Mouse (Mus musculus): Measurements from ENCODE around the gene Echdc3.
A peak's percentile ranks its signal among the peaks of the same experiment; 100 is the strongest.

Echdc3 gene

DNA sequence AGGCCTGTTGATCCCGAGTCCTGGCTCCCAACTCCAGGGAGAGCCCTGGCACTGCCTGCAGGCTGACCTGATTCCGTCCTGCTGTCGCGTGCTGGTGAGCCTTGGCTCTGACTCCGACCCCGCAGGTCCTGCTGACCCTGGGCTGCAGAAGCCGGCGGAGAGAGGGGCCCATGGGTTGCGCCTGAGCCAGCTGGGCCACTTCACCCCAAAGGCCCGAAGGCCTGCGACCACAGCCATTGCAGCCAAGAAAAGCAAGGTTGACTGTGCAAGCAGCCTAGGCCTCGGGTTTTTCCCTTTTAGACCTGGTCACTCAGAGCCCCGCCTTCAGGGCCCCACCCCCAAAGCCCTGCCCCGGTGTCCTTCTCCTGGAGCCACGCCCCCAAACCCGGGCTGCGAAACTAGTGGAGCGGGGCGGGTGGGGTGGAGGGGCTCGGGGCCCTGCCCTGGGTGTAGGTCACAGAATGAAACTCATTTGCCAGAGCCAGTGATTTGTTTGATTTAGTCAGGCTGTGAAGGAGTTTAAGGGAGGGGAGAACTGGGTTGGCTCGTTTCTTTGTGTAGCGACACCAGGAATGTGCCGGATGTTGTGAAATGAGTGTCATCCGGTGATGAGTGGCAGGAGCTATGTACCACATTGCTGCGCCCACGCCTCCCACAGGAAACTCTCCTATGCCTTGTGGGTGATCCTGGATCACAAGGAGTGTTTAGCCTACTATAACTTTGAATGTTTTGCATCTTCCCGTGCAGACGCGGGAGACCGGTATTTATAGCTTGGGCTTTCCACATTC is at the start of gene Echdc3:
Echdc3 (minus strand) TSS at position 310 of the 788 bp plus-strand sequence.
- DNase-seq (ENCODE audit: low spot score) = peak; percentile 67

DNA sequence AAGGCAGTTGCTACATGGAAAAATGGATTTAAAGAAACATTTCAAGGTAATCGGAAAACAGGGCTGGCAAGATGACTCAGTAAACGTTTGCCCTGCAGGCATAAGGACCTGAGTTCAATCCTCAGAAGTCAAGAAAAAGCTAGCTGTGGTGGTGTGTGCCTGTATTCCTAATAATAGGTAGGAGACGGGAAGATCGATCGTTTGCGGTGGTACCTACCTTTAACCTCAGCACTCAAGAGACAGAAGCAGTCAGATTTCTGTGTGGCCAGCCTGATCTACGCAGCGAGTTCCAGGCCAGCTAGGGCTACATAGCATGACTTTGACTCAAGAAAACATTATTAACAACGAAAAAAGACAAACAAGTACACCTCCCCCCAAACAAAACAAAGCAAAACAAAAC is 48.9 kb upstream of the Echdc3 start:
- no peak for DNase-seq (ENCODE audit: low spot score)

DNA sequence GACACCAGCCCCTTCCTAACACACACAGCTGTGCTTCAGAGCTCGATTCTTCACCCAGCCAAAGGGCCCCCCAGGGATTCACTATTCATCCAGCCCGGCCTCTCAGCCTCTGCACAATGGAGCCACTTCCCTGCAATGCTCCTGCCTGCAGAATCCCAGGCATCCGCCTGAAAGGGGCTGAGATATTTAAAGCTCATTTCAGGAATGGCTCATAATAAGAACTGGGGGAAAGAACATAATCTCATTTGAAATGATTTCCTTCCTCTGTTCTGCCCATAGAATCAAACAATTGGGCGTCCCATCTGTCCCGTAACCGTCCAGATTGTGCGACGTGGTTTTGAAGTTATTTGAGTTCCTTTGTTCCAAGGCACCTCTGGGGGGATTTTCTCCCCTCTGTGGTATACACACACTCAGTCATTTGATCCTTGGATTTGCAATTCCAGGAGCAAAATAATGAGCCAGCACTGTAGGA is 48.4 kb upstream of the Echdc3 start:
- DNase-seq (ENCODE audit: low spot score) = no peak

- DNase-seq (ENCODE audit: low spot score) = no peak
These were observed 47.8 kb upstream of the Echdc3 start for GRCm38 (mm10) chr2:6260661-6261060.

DNA sequence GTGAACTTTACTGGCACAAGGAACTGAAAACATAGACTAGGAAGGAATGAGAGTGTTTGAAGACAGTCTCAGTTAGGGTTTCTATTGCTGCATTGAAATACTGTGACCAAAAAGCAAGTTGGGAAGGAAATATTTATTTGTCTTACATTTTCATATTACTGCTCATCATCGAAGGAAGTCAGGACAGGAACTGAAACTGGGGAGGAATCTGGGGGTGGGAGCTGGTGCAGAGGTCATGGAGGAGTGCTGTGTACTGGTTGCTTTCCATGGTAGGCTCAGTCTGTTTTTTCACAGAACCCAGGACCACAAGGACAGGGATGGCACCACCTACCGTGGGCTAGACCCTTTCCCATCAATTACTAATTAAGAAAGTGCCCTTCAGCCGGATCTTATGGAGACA is 46.3 kb upstream of the Echdc3 start:
- DNase-seq (ENCODE audit: low spot score) = no peak

- DNase-seq (ENCODE audit: low spot score) = no peak
These were observed 45.2 kb upstream of the Echdc3 start for GRCm38 (mm10) chr2:6258026-6258425.

DNA sequence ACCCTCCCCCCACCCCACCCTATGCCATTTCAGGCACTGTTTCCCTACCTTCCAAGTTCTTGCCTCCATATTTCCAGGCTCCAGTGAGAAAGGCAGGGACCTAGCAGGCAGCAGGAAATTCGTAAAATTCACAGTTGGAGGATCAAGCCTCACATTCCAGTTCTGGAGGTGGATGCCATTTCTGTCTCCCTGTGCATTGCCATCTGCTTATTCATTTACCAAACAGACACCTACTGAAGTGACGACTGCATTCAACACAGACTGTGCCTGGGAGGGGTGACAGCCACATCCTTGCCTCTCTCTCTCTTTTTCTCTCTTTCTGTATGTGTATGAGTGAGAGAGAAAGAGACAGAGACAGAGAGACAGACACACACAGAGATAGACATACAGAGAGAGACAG is 44.3 kb upstream of the Echdc3 start:
- peak; percentile 74 for DNase-seq (ENCODE audit: low spot score)

DNA sequence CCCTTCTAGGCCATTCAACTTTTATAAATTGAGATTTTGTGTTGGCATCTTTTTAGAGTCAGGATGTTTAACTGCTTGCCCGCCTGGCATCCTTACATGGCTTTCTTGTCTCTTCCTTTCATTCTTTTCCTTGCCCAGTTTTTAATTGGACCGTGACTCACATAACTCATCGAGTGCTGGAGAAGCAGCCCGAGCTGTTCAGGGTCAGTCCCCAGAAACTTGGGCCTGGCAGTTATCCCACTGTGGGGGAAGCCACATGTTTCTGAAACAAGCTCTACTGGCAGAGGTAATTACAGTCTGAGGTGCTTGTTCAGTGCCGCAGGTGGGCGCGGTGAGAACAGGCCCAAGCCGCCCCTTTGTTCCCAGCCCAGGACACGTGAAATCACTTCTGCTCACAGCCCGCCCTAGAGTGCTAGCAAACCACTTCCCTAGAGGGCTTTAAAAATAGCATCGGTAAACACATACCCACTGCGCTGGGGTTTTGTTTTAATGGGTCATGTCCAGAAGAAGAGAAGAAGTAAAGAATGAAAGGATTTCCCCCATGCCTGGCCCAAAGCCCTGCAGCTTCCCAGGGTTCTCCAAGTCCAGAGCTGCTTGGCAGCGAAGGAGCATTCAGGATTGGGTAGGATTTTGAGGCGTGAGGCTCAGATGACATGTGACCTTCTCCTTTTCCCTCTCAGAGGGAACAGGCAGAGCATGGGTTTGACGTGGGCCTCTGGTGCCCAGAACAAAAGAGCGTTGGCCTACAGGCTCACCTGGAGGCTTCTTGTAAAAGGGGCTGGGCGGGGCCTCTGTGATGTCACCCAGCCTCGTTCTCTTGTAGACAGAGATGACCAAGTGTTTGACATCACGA is 43.4 kb upstream of the Echdc3 start:
- peak; percentile 53 for DNase-seq (ENCODE audit: low spot score)

- DNase-seq (ENCODE audit: low spot score) = no peak
These were observed 42.7 kb upstream of the Echdc3 start for GRCm38 (mm10) chr2:6255402-6255988.

DNA sequence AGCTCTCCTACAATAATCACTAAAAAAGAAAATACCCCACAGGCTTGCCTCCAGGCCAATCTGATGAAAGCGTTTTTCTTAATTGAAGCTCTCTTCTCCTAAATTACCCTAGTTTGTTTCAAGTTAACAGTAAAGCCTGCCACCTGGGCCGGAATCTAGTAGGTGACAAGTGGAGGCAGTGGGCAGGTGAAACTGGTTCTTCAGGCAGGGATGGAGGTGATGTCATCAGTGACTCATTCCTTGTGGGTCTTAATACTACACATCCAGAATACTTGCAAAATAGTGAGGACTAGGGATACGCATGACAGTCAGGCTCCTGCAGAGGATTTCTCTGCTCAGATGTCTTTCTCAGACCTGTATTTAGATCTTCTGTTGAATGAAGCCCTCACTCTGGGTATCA is 39.7 kb upstream of the Echdc3 start:
- no peak for DNase-seq (ENCODE audit: low spot score)

- no peak for DNase-seq (ENCODE audit: low spot score)
These were observed 38.3 kb upstream of the Echdc3 start for GRCm38 (mm10) chr2:6251076-6251496.

DNA sequence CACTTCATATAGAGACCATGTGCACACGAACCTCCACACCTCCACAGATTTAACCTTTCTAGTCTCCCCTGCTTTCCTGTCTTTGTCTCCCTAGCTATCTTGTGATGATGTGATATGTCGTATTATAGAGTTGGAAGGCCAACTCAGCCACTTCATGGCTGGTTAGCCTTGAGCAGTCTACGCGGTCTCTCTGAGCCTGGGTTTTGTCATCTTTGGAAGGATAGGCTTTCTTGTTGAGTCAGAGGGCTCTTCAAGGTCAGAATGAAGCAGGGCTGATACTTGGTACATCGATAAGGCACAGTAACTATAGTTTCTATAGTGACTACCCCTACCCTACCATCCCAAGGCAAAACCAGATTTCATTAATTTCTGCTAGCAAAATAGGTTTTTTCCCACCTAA is 28.6 kb upstream of the Echdc3 start:
- no peak for DNase-seq (ENCODE audit: low spot score)

GRCm38 (mm10) chr2:6240072-6240471 is 27.2 kb upstream of the Echdc3 start:
- no peak for DNase-seq (ENCODE audit: low spot score)

DNA sequence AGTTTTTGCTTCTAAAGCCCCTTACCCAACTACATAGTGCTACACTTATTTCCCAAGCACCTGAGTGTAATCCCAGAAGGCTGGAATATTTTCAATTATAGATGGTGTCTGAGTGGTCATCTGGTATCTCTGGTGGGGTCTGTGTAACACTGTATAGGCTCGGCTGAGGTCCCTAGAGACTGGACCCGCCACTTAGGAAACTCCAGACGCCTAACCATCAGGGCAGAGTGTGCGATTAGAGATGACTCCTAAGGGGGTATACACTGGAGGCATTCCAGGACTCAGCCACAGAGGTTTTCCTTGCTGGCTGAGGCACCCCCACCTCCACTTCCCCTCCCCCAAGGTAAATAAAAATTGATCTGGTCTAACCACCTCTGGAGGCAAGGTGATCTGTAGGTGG is 26.5 kb upstream of the Echdc3 start:
- no peak for DNase-seq (ENCODE audit: low spot score)

GRCm38 (mm10) chr2:6238679-6239078 is 25.8 kb upstream of the Echdc3 start:
- no peak for DNase-seq (ENCODE audit: low spot score)

- no peak for DNase-seq (ENCODE audit: low spot score)
These were observed 25.4 kb upstream of the Echdc3 start for GRCm38 (mm10) chr2:6238244-6238643.

GRCm38 (mm10) chr2:6233353-6233752 is 20.5 kb upstream of the Echdc3 start:
- DNase-seq (ENCODE audit: low spot score) = no peak

DNA sequence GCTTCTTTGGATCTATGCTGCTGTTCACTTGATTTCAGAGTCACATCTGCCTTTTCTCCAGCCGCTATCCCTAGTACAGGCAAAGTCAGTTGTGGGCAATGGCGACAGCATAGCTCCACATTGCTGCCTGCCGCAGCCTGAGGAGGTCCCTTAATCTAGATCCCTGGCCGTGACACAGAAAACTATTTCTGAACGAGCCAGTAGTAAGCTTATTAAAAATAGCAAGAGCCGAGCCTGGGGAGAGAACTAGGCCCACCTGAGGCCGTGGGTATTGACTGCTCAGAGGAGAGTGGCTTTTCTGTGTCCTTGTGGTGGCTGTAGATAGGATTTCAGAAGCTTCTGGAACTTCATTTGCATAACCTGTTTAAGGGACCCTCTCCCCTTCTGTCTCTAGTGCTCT is 19.9 kb upstream of the Echdc3 start:
- DNase-seq (ENCODE audit: low spot score) = no peak

DNA sequence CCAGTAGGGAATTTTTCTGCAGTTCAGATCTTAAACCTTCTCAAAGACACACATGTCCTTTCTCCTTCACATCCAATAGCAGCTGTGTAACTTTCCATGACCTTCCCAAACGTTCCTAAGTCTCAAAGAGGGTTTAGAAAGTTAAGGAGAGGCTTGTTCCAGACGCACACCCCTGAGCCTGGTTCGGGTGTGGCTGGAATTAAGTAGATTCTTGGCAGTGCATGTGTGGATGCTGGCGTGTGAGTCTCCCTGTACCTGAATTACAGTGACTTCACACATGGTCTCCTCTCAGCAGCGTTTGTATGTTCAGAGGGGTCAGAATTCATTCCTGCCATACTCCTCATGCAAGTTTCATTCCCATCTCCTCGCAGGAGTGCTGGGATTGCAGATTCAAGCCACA is 18.0 kb upstream of the Echdc3 start:
- DNase-seq (ENCODE audit: low spot score) = no peak

DNA sequence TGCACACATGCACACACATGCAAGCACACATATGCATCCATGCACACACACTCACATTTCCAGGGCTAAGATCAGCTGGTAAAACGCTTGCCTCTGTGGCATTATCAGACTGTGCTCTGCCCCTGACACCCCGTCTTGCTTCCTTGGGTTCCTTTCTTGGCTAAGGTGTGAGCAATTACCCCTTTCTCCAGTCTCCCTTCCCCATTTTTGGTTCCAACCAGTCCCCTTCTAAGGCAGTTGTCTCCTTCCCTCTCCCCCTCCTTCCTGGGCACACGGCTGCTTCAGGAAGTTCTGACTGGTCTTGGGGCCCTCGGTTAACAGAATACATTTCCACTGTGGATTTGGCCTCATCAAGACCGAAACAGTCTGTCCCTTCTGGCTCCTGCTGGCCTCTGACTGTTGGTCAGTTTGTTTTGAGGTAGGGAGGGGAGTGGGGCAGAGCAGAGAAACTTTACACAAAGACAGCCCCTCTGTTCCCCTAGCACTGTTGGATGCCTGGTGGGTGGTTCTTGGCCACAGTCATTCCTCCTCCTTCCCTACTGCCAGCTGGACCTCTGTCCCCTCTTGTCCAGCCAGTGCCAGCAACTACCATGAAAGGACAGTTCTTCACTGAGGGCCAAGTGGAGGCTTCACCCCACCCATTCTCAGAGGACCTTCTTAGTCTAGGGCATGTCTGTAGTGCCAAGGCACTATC is 16.9 kb upstream of the Echdc3 start:
- no peak for DNase-seq (ENCODE audit: low spot score)

- no peak for DNase-seq (ENCODE audit: low spot score)
These were observed 14.2 kb upstream of the Echdc3 start for GRCm38 (mm10) chr2:6227059-6227445.

DNA sequence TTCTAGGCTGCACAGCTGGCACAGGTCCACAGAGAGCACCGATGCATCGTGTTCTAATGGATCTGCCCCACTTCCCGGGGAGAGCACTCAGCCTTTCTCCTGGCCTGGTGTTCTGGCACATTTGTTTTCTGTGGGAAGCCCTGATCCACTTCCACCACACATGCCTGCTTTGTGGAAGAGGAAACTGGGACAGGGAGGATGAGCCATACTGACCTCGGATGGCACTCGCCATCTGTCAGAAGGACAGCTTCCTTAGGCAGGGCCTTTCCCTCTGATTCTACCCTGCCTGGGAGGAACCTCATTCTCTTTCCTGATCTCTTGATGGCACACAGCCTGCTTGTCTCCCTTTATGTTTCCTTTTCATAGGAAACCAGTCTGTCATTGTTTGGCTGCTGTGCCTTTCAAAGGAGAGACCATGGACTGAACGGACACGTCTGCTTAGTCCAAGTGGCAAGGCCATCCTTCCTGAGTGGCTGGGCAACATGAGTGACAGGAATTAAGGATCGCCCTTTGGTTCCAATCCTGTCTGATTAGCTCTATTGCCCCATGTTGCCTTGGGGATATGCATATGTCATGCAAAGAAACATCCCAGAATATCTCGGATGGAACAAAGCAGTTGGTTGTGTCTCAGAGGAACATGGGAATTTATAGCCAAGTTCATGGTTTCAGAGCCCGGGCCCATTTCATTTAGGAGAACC is 13.7 kb upstream of the Echdc3 start:
- DNase-seq (ENCODE audit: low spot score) = no peak
